Mouse (Mus musculus) liver (tissue): ENCODE results near the gene Ppm1g.
"Not testable (repeated sequence)": the region's sequence is repeated elsewhere in the genome, so short reads cannot be mapped to it uniquely, and the experiment has no call there.

Experiments used
- DNase-seq: peaks from one replicate; pipeline ENCODE4 v3.0.0-alpha.2; 2020; ENCODE audit warnings: mixed read lengths

The Ppm1g gene

DNA sequence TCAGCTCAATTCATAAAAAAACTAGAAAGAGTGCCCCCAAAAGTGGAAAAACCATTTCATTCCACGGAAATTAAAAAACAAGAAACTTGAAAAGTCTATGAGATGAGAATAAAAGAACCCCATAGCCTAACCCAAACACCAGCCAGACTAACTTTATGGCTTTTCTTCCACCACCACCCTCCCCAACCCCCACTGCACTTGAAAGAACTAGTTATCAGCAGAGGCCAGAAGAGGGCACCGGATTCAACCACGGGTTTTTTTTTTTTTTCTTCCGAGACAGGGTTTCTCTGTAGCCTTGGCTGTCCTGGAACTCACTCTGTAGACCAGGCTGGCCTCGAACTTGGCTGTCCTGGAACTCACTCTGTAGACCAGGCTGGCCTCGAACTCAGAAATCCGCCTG, 2.2 kb downstream of the Ppm1g start:
- DNase-seq = peak; percentile 84

DNA sequence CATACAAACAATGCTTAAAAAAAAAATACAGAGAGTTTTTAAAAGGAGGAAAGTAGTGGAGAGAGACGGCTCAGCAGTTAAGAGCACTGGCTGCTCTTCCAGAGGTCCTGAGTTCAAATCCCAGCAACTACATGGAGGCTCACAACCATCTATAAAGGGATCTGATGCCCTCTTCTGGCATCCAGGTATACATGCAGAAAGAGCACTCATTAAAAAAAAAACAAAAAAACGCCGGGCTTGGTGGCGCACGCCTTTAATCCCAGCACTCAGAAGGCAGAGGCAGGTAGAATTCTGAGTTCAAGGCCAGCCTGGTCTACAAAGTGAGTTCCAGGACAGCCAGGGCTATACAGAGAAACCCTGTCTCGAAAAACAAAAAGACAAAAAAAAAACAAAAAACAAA, 3.9 kb downstream of the Ppm1g start:
- not testable (repeated sequence) for DNase-seq

- no peak for DNase-seq
These were observed 16.1 kb downstream of the Ppm1g start for GRCm38 (mm10) chr5:31204421-31204820.

DNA sequence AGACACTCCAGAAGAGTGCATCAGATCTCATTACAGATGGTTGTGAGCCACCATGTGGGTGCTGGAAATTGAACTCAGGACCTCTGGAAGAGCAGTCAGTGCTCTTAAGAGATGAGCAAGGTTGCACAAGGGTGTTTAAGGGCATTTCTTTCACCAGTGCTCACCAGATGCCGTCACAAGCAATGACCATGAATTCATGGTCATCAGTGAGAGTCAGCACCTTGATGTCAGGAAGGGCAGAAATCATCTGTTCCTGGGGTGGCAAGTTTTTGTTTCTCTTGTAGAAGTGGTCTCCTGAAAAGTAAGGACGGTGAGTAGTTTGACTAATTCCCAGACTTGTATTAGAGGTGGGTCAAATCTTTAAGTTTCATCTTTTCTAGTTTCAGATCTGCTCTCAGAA, 16.6 kb downstream of the Ppm1g start:
- DNase-seq = no peak

GRCm38 (mm10) chr5:31202933-31203332, 17.6 kb downstream of the Ppm1g start:
- no peak for DNase-seq

DNA sequence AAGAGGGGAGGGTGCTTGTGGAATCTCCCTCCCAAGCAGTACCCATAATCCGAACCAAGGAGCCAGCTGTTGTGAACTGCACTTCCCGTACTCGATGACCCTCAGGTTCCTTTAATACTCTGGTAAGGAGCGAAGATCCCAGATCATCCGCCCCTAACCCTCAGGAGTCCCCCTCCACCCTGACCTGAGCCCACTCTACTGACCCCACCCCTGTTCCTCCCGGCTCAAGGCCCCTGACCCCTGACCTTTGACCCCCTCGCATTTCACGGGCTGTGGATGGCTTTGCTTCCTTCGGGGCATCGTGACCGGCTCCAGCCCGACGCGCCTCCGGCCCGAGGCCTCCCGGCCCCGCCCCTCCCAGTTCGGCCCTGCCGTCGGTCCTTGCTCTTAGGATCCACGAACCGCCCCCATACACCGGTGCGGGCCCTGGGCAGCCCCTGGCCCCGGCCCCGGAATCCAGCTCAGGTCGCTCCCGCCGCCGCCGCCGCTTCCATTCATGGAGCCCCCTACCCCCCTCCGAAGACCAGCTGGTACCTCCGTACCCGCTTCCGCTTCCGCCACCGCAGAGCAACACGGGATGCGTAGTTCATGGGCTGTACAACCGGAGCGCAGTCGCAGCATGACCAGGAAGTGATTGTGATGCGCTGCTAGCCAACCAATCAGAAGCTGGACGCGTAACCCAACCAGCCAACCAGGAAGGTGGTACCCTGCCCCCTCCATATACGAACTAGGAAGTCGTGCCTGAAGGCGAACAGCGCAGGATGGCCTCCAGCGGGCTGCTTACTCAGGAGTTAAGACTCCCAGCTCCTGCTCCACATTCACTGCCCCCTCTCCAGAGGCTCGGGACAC, 18.5 kb downstream of the Ppm1g start, which contains the start of gene Zfp513:
Zfp513 (minus strand) TSS at position 562 of the 849 bp plus-strand sequence.
- DNase-seq = peak; percentile 95

- no peak for DNase-seq
These were observed 19.3 kb downstream of the Ppm1g start for GRCm38 (mm10) chr5:31201042-31201741.

GRCm38 (mm10) chr5:31200327-31200768, 20.1 kb downstream of the Ppm1g start:
- DNase-seq = peak; percentile 34

DNA sequence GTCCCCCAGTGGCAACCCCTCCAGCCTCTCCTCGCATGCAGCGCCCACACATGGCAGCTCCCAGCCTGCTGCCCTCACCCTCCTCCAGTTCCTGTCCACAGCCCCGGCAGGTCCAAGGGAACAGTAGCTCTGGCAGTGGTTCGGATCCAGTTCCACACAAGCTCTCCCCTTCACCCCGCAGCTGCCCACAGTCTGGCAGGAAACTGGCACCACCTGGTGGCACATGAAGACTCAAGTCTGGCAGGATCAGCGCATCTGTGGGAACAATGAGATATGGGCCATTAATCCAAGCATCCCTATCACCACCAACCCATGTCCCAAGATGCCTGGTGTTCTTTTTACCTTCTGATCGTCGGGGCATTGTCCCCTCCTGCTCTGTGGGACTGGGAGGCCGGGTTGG, 20.6 kb downstream of the Ppm1g start:
- no peak for DNase-seq

DNA sequence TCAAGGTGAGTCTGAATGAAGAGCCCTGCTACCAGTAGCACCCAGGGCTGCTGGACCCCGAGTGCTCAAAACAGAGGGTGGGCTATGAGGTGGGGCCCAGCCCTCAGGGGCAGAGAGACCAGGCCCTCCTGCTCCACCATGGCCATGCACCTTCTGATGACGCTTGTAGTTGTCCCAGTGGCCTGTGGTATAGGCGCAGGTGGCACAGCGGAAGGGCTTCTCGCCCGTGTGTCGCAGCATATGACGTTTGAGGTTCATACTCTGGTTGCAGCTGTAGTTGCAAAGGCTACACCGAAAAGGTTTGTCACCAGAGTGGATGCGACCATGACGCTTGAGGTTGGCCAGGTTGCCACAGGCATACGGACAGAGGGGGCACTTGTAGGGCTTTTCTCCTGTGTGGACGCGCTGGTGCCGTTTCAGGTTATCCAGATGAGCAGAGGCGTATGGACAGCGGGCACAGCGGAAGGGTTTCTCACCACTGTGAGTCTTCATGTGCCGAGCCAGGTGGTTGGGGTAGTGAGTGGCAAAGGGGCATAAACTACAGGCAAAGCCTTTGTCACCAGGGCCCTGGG, 21.1 kb downstream of the Ppm1g start:
- no peak for DNase-seq

GRCm38 (mm10) chr5:31198616-31199320, 21.7 kb downstream of the Ppm1g start:
- DNase-seq = no peak

DNA sequence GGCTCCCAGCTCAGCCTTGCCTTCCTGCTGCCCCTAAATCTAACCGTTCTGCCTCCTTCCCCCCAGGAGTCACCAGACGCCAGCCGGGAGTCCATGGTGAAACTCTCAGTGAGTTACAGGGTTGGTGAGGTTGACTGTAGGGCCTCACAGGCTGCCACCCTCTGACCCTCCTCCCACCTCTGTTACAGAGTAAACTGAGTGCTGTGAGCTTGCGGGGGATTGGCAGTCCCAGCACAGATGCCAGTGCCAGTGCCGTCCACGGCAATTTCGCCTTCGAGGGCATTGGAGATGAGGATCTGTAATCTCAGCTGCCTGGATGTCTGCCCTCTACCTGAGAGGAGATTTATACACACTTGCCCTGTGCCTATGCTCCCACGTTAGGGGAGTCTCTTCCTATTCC, 22.3 kb downstream of the Ppm1g start:
- DNase-seq = no peak

DNA sequence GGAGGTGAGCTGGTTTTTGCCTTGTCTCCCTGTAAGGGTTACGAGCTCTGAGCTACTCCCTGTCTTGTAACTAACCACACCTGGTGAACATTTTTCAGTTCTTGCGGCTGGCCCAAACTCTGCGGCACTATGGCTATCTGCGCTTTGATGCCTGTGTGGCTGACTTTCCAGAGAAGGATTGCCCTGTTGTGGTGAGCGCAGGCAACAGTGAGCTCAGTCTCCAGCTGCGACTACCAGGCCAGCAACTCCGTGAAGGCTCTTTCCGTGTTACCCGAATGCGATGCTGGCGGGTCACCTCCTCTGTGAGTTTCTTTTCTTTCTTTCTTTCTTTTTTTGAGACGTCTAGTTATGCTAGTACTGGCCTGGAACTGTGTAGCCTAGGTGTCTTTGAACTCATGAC, 23.4 kb downstream of the Ppm1g start:
- no peak for DNase-seq

GRCm38 (mm10) chr5:31196207-31196606, 24.3 kb downstream of the Ppm1g start:
- no peak for DNase-seq

DNA sequence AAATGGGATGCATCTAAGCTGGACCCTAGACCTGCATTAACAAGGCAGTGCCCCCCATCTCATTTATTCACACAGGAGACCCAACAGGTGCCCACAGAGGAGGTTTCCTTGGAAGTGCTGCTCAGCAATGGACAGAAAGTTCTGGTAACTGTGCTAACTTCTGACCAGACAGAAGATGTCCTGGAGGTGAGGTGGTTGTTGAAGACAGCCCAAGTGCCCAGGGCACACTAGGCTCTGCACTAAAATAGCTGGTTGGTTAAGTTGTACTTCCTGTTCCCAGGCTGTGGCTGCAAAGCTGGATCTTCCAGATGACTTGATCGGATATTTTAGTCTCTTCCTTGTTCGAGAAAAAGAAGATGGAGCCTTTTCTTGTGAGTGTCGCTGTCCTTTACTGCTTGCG, 24.8 kb downstream of the Ppm1g start:
- no peak for DNase-seq

GRCm38 (mm10) chr5:31194486-31195485, 25.7 kb downstream of the Ppm1g start:
- no peak for DNase-seq

DNA sequence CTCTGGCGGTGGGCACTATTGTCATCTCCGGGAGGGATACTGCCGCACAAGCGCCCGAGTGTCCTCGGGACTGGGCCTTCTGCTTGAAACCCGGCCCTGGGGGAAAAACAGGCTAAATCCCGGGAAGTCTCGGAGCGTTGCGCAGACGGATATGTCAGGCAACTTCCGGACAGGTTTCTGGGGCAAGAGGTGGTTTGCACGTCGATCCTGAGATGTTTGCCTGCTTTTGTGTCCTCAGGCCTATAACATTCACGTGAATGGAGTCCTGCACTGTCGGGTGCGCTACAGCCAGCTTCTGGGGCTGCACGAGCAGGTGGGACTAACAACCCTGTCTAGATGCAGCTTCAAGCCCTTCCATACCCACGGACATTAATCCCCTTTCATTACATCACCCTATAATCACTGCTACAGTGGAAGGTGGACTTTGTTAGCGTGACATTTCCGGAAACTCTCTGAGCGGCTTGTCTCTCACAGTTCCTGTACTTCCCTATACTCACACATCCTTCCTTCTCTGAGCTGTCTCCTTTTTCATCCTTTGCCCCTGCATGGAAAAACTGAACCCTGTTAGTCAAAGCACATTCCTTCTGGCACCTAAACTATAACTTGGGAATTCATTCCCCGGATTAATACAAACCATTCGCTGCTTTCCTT, 26.7 kb downstream of the Ppm1g start:
- peak; percentile 38 for DNase-seq

DNA sequence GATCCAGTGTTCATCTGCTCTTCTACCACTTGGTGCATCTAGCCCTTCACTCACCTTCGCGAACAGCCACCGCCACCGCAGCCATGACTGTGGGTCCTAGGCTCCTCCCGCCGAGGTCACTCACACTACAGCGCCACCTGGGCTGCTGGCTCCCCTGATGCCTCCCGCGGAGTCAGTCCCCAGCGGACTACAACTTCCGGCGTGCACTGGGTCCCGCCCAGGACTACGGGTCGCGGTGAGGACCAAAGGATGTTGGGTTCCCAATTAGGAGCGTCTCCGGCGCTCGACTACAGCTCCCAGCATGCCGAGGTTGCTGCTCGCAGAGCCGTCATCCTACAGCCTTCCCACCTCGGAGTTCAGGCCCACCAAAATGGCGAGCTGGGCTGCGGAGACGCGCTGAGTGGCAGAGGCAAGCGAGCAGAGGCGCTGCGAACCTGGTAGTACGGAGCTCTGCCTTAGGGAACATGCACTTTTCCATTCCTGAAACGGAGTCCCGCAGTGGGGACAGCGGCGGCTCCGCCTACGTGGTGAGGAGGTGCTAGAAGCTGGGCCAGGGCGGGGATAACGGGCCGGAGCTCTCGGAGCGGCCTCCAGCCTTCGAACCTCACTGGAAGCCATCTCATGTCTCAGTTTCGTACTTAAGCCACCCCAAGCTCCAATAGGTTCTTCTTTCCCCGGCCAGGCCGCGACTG, 27.4 kb downstream of the Ppm1g start, which contains the start of the genes Snx17 and Eif2b4:
Snx17 (plus strand) TSS at position 289 of the 692 bp plus-strand sequence.
Eif2b4 (minus strand) TSS at position 492 of the 692 bp plus-strand sequence.
- DNase-seq = peak; percentile 99

GRCm38 (mm10) chr5:31192045-31192938, 28.2 kb downstream of the Ppm1g start:
- peak; percentile 78 for DNase-seq
